Mouse (Mus musculus) frontal cortex, postnatal 10 days (tissue): ENCODE results near the gene Gm21992.

ENCODE experiments used
- DNase-seq, 2 experiments: peaks; one replicate each; pipeline ENCODE4 v3.0.0; 2022; ENCODE audit warnings: low spot score in 2 of 2, mixed read lengths in 1 of 2

Gm21992 gene

DNA sequence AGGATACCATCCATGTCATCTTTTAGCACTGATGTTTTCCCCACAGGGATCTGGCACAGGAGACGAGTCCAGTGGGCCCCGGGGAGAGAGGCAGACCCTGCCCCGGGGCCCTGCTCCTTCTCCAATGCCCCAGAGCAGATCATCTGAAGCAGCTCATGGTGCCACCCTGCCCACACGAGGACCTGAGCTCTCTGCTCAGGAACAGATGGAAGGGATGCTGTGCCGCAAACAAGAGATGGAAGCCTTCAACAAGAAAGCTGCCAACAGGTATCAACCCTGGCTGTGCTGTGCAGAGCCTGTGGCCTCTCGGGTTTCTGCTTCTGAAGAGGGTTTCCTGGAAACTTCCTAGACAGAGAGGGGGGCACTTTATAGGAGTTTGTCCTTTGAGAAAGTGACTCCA, 61.4 kb downstream of the Gm21992 start:
- DNase-seq = no peak

- no peak for DNase-seq
Observed at GRCm38 (mm10) chr19:4748493-4748892, 62.9 kb downstream of the Gm21992 start.

DNA sequence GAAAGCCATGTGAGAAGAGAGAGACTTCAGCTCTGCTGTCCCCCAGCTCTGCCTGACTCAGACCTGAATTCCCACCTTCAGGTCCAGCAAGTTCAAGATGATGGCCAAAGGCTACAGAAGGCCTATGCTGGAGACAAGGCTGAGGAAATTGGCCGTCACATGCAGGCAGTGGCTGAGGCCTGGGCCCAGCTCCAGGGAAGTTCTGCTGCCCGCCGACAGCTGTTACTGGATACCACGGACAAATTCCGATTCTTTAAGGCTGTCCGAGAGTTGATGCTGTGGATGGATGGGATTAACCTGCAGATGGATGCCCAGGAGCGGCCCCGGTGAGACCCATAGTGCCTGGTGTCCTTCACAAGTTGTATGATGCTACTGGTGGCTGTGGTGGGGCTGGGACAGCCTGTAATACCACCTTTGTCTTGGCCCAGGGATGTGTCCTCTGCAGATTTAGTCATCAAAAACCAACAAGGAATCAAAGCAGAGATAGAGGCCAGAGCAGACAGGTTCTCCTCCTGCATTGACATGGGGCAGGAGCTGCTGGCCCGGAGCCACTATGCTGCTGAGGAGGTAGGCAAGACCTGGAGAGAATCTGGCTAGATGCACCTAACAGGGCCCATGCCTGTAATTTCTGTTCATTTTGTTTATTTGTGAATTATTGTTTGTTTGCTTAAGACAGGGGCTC, 63.6 kb downstream of the Gm21992 start:
- no peak for DNase-seq

DNA sequence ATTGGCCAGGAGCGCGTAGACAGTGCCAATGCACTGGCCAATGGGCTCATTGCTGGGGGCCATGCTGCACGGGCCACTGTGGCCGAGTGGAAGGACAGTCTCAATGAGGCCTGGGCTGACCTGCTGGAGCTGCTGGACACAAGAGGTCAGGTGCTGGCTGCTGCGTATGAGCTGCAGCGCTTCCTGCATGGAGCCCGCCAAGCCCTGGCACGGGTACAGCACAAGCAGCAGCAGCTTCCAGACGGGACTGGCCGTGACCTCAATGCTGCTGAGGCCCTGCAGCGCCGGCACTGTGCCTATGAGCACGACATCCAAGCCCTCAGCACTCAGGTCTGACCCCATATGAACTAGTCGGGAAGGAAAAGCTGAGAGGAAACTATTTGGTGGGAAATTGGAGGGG, 64.8 kb downstream of the Gm21992 start:
- no peak for DNase-seq

- no peak for DNase-seq
Observed at GRCm38 (mm10) chr19:4745681-4746080, 65.7 kb downstream of the Gm21992 start.

GRCm38 (mm10) chr19:4745057-4745456, 66.4 kb downstream of the Gm21992 start:
- DNase-seq = no peak

DNA sequence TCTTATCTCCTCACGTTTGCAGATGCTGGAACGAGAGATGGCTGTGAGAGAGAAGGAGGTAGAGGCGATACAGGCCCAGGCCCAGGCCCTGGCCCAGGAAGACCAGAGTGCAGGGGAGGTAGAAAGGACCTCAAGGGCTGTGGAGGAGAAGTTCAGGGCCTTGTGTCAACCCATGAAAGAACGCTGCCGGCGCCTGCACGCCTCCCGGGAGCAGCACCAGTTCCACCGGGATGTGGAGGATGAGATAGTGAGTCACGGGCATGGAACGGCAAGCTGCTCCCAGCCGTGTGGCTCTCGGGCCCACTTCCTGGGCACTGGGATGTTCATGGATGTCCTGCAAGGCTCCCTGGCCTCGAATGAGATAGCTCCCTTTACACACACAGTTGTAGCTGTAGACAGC, 67.4 kb downstream of the Gm21992 start:
- DNase-seq = no peak

DNA sequence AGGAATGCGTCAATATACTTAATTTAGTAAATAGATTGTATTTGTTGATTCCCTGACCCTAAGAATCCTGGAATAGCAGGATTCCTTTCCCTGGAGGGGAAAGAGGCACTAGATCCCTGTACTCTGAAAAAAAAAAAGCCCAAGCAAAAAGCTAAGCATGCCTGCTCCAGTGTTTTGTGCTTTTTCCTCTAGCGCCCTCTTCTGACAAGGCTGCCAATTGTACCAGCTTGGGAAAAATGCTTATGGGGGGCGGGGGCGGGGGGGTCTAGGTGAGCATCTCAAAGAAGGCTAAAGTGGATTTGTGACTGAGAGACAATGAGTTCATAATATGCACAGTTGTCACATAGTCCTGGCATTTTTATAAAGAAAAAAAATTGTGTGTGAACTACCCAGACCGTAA, 67.9 kb downstream of the Gm21992 start:
- no peak for DNase-seq

DNA sequence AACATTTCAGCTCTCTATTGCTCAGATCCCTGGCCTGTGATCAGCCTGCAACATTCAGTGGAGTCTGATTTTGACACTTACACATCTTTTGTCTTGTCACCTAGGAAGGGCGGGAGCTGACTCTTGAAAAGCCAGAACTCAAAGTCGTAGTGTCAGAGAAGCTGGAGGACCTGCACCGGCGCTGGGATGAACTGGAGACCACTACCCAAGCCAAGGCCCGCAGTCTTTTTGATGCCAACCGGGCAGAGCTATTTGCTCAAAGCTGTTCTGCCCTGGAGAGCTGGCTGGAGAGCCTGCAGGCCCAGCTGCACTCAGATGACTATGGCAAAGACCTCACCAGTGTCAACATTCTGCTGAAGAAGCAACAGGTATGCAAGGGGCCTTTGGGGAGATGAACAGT, 69.2 kb downstream of the Gm21992 start:
- no peak for DNase-seq

GRCm38 (mm10) chr19:4741482-4741881, 69.9 kb downstream of the Gm21992 start:
- no peak for DNase-seq

DNA sequence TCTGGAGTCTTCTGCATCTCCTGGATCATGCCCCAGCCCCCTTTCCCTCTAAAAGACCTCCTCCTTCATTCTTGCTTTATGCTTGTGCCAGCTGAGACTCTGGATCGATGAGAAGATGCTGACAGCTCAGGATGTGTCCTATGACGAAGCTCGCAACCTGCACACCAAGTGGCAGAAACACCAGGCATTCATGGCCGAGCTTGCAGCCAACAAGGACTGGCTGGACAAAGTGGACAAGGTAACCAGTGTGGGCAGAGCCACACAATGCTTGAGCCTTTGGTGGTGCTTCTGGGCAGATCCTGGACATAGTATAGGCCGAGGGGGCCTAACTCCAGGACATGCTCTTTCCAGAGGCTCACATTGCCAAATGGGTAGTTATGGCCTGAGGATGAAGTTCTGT, 71.7 kb downstream of the Gm21992 start:
- no peak for DNase-seq

- DNase-seq = no peak
Observed at GRCm38 (mm10) chr19:4739053-4739452, 72.4 kb downstream of the Gm21992 start.

GRCm38 (mm10) chr19:4737866-4738265, 73.5 kb downstream of the Gm21992 start:
- no peak for DNase-seq

DNA sequence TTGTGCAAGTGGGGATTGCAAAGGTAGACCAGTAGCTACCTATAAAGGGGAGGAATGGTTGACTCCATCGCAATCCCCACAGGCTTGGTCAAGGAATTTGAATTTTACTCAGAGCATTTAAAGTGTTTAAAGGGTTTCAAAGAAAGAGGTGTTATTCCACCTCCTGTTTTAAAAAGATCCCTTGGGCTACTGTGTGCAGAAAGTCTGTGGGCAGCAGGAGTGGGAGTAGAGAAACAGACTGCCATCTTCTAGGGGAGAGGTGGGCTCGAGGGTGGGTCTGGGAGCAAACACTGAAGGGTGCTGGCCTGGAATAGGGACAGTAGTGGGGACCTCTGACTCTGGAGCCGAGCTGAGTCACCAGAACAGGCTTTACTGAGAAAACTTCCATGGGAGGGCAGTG, 78.4 kb downstream of the Gm21992 start:
- DNase-seq = no peak

GRCm38 (mm10) chr19:4729186-4729585, 82.2 kb downstream of the Gm21992 start:
- DNase-seq = no peak

DNA sequence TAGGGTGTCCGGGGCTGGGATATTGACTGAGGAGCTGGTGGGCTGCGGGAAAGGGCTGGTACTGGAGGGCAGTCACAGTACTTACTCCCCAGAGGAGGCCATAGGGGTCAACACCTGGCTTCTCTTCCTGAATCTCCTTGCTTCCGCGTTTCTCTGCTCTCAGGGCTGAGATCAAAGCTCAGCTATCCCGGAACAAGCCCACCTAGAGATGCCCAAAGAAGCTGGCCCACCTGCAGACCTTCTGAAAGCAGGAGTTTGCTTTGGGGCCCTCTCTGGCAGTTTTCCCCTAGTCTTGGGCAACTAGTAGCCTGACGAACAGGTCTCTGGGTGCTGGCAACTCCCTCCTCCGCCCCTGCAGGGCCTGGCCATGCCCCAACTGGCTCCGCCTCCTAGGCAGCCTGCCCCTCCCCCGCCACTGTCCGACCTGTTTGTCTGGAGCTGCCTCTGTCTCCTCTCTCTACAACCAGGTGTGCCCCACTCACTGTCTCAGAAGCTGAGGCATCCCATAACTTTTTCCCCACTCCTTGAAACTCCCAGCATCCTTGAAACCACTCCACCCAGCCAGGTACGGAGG, 90.7 kb downstream of the Gm21992 start:
- DNase-seq = no peak

DNA sequence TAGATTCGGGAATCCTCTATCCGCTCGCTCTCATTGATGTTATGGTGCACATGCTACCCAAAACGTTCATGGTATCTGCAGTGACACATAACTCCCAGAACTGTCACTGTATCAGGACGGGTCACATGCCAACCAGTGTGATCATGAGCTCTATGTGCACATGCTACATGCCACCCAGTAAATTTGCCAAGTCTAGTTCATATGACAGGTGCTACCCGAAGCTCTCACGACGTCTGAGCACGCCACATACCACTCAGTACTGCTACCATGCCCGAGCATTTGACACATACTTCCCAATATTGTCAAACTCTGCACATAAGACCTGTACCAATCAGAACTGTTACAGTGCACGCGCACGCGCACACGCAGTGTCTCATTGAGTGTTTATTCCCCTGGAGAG, 91.3 kb downstream of the Gm21992 start:
- no peak for DNase-seq

GRCm38 (mm10) chr19:4719351-4719764, 92.1 kb downstream of the Gm21992 start:
- DNase-seq = no peak

- no peak for DNase-seq
Observed at GRCm38 (mm10) chr19:4718716-4719115, 92.7 kb downstream of the Gm21992 start.

DNA sequence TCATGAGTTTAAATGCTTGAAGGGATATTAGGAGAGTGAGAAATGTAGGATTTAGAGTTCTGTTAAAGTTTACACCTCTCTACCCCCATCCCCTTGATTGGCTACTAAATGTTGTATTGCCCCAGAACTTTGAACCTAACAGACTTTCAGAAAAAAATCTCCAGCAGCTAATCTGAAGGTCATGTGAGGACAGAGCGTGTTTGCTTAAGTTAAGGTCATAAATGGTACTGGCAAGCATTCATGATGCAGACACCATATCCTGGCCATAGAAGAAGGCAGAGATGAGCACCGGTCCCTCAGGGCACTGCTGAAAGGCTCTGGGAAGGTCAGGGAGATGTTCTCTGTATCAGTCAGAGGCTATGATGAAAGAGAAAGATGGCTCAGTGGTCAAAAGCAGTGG, 94.1 kb downstream of the Gm21992 start:
- DNase-seq = no peak

DNA sequence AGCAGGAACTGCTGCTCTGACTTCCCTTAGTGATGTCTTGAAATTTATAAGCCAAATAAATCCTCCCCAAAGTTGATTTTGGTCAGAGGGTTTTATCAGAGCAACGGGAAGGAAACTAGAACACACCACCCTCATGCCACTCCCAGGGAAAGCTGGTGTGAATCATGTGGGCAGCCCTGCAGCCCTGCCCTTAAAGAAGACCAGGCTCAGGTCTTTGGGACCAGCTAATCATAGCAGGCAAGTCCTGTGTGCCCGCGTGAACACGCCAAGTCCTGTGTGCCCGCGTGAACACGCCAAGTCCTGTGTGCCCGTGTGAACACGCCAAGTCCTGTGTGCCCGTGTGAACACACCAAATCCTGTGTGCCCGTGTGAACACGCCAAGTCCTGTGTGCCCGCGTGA, 94.7 kb downstream of the Gm21992 start:
- DNase-seq = no peak

- DNase-seq = no peak
Observed at GRCm38 (mm10) chr19:4713886-4714285, 97.5 kb downstream of the Gm21992 start.

GRCm38 (mm10) chr19:4712781-4713526, 98.5 kb downstream of the Gm21992 start:
- DNase-seq = no peak
